Mouse (Mus musculus) embryonic facial prominence, embryonic 15.5 days (tissue): Measurements from ENCODE around the gene Gm20388. TPM values are rescaled to one million over a fixed set of nuclear protein-coding genes. Genes with fewer than 3 reads are reported as not detected.

Source experiments
- ATAC-seq: fragments of 200-750 bp; cut with Nextera tagmentation; 2 replicates; pipeline ENCODE4 v1.8.0; 2017; ENCODE audit warnings: low read depth, moderate TSS enrichment; ENCODE audit not compliant: insufficient number of reproducible peaks, low FRiP score, low TSS enrichment
- H3K27ac ChIP-seq: fragments of 300-500 bp; sonication (generic); replicated peaks from 2 replicates; pipeline ENCODE4 v1.5.1; 2015; ENCODE audit warnings: mild to moderate bottlenecking, inconsistent platforms
- H3K27me3 ChIP-seq: fragments of 300-500 bp; sonication (generic); 2 replicates; pipeline ENCODE4 v1.6.1; 2015; ENCODE audit warnings: inconsistent platforms
- H3K36me3 ChIP-seq: fragments of 300-500 bp; sonication (generic); 2 replicates; pipeline ENCODE4 v1.6.1; 2015; ENCODE audit warnings: mild to moderate bottlenecking, inconsistent platforms
- H3K4me1 ChIP-seq: fragments of 300-500 bp; sonication (generic); 2 replicates; pipeline ENCODE4 v1.6.1; 2015; ENCODE audit warnings: inconsistent platforms
- H3K4me2 ChIP-seq: fragments of 300-500 bp; sonication (generic); replicated peaks from 2 replicates; pipeline ENCODE4 v1.6.1; 2015; ENCODE audit warnings: mild to moderate bottlenecking, inconsistent platforms
- H3K4me3 ChIP-seq: fragments of 300-500 bp; sonication (generic); replicated peaks from 2 replicates; pipeline ENCODE4 v1.5.1; 2015; ENCODE audit warnings: mild to moderate bottlenecking, inconsistent platforms
- H3K9ac ChIP-seq: fragments of 300-500 bp; sonication (generic); 2 replicates; pipeline ENCODE4 v1.6.1; 2015; ENCODE audit warnings: inconsistent platforms
- H3K9me3 ChIP-seq: fragments of 300-500 bp; sonication (generic); replicated peaks from 2 replicates; pipeline ENCODE4 v1.6.1; 2016; ENCODE audit warnings: inconsistent platforms
- WGBS: fragments of 180-500 bp; shearing (Covaris S2); methylation state at CpG from one replicate; pipeline ENCODE4 v1.1.7; 2015; 5-methylcytosine and 5-hydroxymethylcytosine counted together
- polyA plus RNA-seq: library from polyadenylated mRNA; unstranded; fragments of >200 nt; fragmentation: Nextera tagmentation; extraction: Ambion mirVana; gene quantifications from 2 replicates; pipeline ENCODE4 v1.2.1, GENCODE M21; 2015

Gm20388 gene
- polyA plus RNA-seq, 1 experiment from 2014 or later, result 8.0 TPM

DNA sequence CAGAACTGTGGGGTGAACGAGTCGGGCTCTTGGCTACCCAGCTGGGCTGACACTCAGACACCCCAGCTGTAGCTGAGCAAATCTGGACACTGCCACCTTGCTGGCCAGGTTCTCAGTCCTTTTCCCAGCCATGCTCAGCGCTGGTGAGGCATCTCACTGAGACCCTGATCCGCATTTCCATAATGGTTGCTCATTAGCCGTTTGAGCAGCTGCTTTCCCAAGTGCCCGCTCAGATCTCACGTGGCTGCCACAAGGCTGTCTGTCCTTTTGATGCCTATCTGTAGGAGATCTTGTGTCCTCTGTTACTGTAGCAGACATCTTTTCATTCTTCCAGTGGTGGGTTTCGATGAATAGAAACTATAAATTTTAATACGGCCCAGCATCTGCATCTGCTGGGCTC, 3830.6 kb downstream of the Gm20388 start:
- ATAC-seq, result no peak
- H3K36me3 ChIP-seq, result no peaks in the 10 kb centered on the region
- no peak overlapping the region for H3K9ac ChIP-seq
- no peak overlapping the region for H3K27ac ChIP-seq
- no peak overlapping the region for H3K4me2 ChIP-seq
- no peaks in the 10 kb centered on the region; the same call in 1 of the 2 replicates for H3K27me3 ChIP-seq
- H3K9me3 ChIP-seq, result no peaks in the 10 kb centered on the region
- no peak overlapping the region for H3K4me3 ChIP-seq
- H3K4me1 ChIP-seq, result peaks cover 10% of the 10 kb centered on the region; the same call in 1 of the 2 replicates
- WGBS, result 70% methylated on average over 9 of the region's 9 CpGs

GRCm38 (mm10) chr8:123746488-123746887, 3835.8 kb downstream of the Gm20388 start:
- 0 out of 2 replicates have a peak, but pooled peaks cover 11% of the 10 kb centered on the region for H3K4me1 ChIP-seq
- H3K4me2 ChIP-seq, result no peak overlapping the region
- H3K9ac ChIP-seq, result no peak overlapping the region
- H3K9me3 ChIP-seq, result no peaks in the 10 kb centered on the region
- no peak overlapping the region for H3K4me3 ChIP-seq
- ATAC-seq, result no peak
- H3K27me3 ChIP-seq, result no peaks in the 10 kb centered on the region; the same call in 1 of the 2 replicates
- no peaks in the 10 kb centered on the region for H3K36me3 ChIP-seq
- no peak overlapping the region for H3K27ac ChIP-seq
- 94% methylated on average over 4 of the region's 4 CpGs for WGBS

DNA sequence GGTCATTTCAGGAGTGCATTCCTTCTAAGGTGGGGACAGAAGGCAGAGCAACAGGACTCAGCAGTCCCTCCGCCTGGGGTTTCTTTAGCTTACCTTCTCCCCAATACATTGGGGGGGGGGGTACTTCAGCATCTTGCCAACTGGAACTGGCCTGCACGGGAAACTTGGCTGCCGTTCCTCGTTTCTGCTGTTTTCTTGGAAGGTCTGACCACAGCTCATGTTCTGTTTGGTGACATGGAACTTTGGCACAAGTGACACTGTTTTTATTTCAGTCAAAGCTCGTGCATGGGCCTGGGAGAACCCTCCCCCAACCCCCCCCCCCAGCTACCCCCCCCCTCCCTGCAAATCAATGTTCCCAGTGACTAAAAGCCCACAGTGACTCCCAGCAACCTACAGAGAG, 3837.1 kb downstream of the Gm20388 start:
- H3K4me1 ChIP-seq, result peaks cover 12% of the 10 kb centered on the region; the same call in 1 of the 2 replicates
- H3K36me3 ChIP-seq, result no peaks in the 10 kb centered on the region
- H3K4me3 ChIP-seq, result no peak overlapping the region
- peak overlapping the region; percentile 40 for H3K27ac ChIP-seq
- H3K9ac ChIP-seq, result no peak overlapping the region
- H3K9me3 ChIP-seq, result no peaks in the 10 kb centered on the region
- ATAC-seq, result peak; percentile 70
- no peak overlapping the region for H3K4me2 ChIP-seq
- WGBS, result 26% methylated on average over 5 of the region's 5 CpGs
- no peaks in the 10 kb centered on the region; the same call in 1 of the 2 replicates for H3K27me3 ChIP-seq

- no peak overlapping the region for H3K27ac ChIP-seq
- H3K4me2 ChIP-seq, result no peak overlapping the region
- no peaks in the 10 kb centered on the region for H3K27me3 ChIP-seq
- no peaks in the 10 kb centered on the region for H3K36me3 ChIP-seq
- no peak overlapping the region for H3K9ac ChIP-seq
- no peak for ATAC-seq
- H3K4me1 ChIP-seq, result peaks cover 29% of the 10 kb centered on the region
- WGBS, result 40% methylated on average over 5 of the region's 5 CpGs
- no peaks in the 10 kb centered on the region for H3K9me3 ChIP-seq
- H3K4me3 ChIP-seq, result no peak overlapping the region
These were observed 3839.6 kb downstream of the Gm20388 start for GRCm38 (mm10) chr8:123750171-123750693.

DNA sequence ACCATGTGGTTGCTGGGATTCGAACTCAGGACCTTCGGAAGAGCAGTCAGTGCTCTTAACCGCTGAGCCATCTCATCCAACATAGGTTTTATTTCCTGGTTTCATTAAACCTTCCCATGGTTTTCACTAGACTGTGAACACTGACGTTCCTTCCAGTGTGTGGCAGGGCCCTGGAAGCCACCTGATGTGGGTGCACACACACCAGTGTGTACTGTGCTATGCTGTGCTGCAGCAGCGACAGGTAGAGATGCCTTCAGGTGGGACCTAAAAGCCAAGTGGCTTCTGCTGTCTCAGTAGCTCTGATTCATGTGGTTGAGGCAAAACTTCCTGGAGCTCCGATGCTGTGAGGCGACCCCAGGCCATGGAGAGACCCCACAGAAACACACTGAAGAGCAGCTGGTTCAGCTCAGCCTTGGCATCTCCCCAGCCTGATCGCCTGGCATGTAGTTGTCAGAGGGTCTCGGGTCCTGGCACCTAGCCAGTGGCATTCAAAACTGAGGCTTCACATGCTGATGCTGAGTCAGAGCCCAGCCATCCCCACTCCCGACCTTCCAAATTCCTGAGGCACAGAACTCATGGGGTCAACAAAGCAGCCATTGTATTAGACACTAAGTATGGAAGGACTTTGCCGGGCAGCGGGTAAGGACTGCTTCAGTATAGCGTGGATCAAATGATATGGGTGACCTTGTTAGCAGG, 3842.3 kb downstream of the Gm20388 start:
- peak; percentile 40; the same call in 1 of the 2 replicates for ATAC-seq
- Histone ChIP-seq H3K4me2 (no peak overlapping the region), H3K27me3 (no peaks in the 10 kb centered on the region), H3K4me1 (peaks cover 25% of the 10 kb centered on the region), H3K4me3 (no peak overlapping the region), H3K36me3 (no peaks in the 10 kb centered on the region), H3K9me3 (no peaks in the 10 kb centered on the region), H3K27ac (no peak overlapping the region), H3K9ac (no peak overlapping the region)
- 46% methylated on average over 13 of the region's 13 CpGs for WGBS

- H3K9me3 ChIP-seq, result no peaks in the 10 kb centered on the region
- peaks cover 18% of the 10 kb centered on the region for H3K4me1 ChIP-seq
- H3K27me3 ChIP-seq, result no peaks in the 10 kb centered on the region; the same call in 1 of the 2 replicates
- no peaks in the 10 kb centered on the region for H3K36me3 ChIP-seq
- H3K9ac ChIP-seq, result no peak overlapping the region
- 11% methylated on average over 18 of the region's 18 CpGs for WGBS
- H3K4me3 ChIP-seq, result no peak overlapping the region
- no peak overlapping the region for H3K4me2 ChIP-seq
- no peak overlapping the region for H3K27ac ChIP-seq
- ATAC-seq, result no peak
These were observed 3843.1 kb downstream of the Gm20388 start for GRCm38 (mm10) chr8:123753604-123754375.

GRCm38 (mm10) chr8:123754538-123755431, 3844.1 kb downstream of the Gm20388 start:
- Histone ChIP-seq H3K4me1 (peaks cover 18% of the 10 kb centered on the region), H3K4me3 (no peak overlapping the region), H3K9me3 (no peaks in the 10 kb centered on the region), H3K4me2 (no peak overlapping the region), H3K27me3 (no peaks in the 10 kb centered on the region; the same call in 1 of the 2 replicates), H3K9ac (no peak overlapping the region), H3K36me3 (no peaks in the 10 kb centered on the region), H3K27ac (no peak overlapping the region)
- ATAC-seq, result no peak
- whole genome bisulfite sequencing, result 59% methylated on average over 13 of the region's 13 CpGs

DNA sequence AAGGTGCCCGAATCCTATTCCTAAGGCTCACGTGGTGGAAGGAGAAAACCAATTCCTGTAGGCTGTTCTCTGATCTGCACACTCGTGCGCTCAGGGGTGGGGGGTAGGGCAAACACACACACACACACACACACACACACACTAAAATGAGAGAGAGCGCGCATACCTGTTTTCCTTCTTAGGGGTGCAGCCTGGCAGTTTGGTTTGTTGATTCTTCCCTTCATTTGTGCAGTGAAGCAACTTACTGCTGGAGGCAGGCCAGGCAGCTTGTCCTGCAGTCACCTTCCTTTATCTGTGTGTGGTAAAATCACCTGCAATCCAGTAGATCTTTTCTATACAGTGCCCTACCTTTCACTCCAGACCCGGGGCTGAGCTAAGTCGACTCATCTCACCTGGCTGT, 3846.3 kb downstream of the Gm20388 start:
- no peaks in the 10 kb centered on the region for H3K36me3 ChIP-seq
- H3K4me3 ChIP-seq, result no peak overlapping the region
- ATAC-seq, result no peak
- 51% methylated on average over 8 of the region's 8 CpGs for WGBS
- peaks cover 31% of the 10 kb centered on the region for H3K4me1 ChIP-seq
- H3K27ac ChIP-seq, result no peak overlapping the region
- H3K9ac ChIP-seq, result no peak overlapping the region
- H3K4me2 ChIP-seq, result no peak overlapping the region
- no peaks in the 10 kb centered on the region; the same call in 1 of the 2 replicates for H3K27me3 ChIP-seq
- H3K9me3 ChIP-seq, result no peaks in the 10 kb centered on the region

DNA sequence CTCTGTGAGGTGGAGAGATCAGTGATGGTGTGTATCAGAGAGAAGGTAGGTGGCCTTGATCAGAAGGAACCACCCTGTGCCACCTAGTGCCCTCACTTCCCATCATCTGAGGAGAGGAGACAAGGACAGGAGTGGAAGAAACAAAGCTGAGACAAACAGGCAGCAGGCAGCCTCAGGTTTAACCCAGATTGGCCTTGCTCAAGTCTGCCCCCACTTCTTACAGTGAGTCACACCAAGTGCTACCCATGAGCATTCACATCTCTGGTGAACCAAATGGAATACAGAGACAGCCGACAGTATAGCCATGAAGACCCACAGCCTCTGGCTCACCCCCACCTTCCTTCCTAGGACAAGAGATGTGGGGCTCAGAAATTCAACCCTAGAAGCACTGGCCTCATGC, 3848.3 kb downstream of the Gm20388 start:
- Histone ChIP-seq H3K4me1 (peaks cover 29% of the 10 kb centered on the region), H3K9ac (no peak overlapping the region), H3K36me3 (no peaks in the 10 kb centered on the region), H3K27ac (no peak overlapping the region), H3K27me3 (no peaks in the 10 kb centered on the region; the same call in 1 of the 2 replicates), H3K9me3 (no peaks in the 10 kb centered on the region), H3K4me2 (no peak overlapping the region), H3K4me3 (no peak overlapping the region)
- ATAC-seq, result no peak
- 74% methylated on average over 1 of the region's 1 CpGs for WGBS

DNA sequence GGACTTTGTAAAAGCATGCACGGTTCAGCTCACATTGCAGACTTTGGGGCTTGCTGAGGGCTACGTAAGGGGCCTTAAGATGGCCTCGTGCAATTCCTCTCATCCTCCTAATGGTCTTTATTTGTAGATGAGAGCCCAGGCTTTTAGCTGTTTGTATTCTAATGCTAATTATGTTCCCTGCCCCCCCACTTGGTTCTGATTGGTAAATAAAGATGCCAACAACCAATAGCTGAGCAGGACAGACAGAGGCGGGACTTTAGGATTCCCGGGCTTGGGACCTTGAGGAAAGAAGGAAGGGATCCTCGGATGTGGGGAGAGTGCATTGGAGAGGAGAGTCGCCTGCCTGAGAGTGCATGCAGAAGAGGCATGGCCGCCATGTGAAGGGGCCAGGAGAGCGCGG, 3849.3 kb downstream of the Gm20388 start:
- Histone ChIP-seq H3K4me3 (no peak overlapping the region), H3K4me2 (peak overlapping the region; percentile 32; the same call in 1 of the 2 replicates)

More for the DNA sequence above, 3849.3 kb downstream of the Gm20388 start:
- H3K36me3 ChIP-seq, result no peaks in the 10 kb centered on the region
- H3K27me3 ChIP-seq, result no peaks in the 10 kb centered on the region; the same call in 1 of the 2 replicates
- 18% methylated on average over 10 of the region's 10 CpGs for WGBS
- H3K27ac ChIP-seq, result no peak overlapping the region
- no peaks in the 10 kb centered on the region for H3K9me3 ChIP-seq
- no peak overlapping the region for H3K9ac ChIP-seq
- H3K4me1 ChIP-seq, result peaks cover 23% of the 10 kb centered on the region
- no peak for ATAC-seq
